Mouse (Mus musculus) brain, adult 10 weeks (tissue): ENCODE data around the gene Clec11a. TPM values are rescaled to one million over a fixed set of nuclear protein-coding genes. Genes with fewer than 3 reads are reported as not detected.

Experiments
- polyA plus RNA-seq: library from polyadenylated mRNA; stranded (reverse); fragments of 350-450 nt; fragmentation: Illumina TruSeq; extraction: RNeasy Lipid Tissue Mini Kit (QIAGEN cat#74804); gene quantifications from one replicate; pipeline ENCODE4 v1.2.3, GENCODE M21; 2015; ENCODE audit warnings: low read depth, low replicate concordance

The Clec11a gene
- polyA plus RNA-seq, result 3.5 TPM

GRCm38 (mm10) chr7:44306516-44307240 lies at the start of gene Clec11a:
Clec11a (minus strand) TSS chr7:44306902.

GRCm38 (mm10) chr7:44309475-44310284 lies 3.0 kb upstream of the Clec11a start, which contains the start of gene Shank1:
Shank1 (plus strand) TSS chr7:44310253.

GRCm38 (mm10) chr7:44261147-44261546 lies 45.6 kb downstream of the Clec11a start, which contains the start of gene Gm15517:
Gm15517 (plus strand) TSS chr7:44261447.

GRCm38 (mm10) chr7:44257278-44257677 lies 49.4 kb downstream of the Clec11a start, which contains the start of gene Acp4:
Acp4 (minus strand) TSS chr7:44257378.

Other genes starting within 250 kb of the Clec11a start
- not detected for gene Klk1b21, start 204.6 kb downstream of the Clec11a start, polyA plus RNA-seq
- not detected for gene Klk1b22, start 194.2 kb downstream of the Clec11a start, polyA plus RNA-seq
- gene Klk1b16, start 170.1 kb downstream of the Clec11a start, polyA plus RNA-seq, result not detected
- gene Klk1b24, start 118.7 kb downstream of the Clec11a start, polyA plus RNA-seq, result not detected
- not detected for gene Klk1b3, start 108.7 kb downstream of the Clec11a start, polyA plus RNA-seq
- gene Klk1b4, start 99.5 kb downstream of the Clec11a start, polyA plus RNA-seq, result not detected
- not detected for gene Klk1b5, start 91.0 kb downstream of the Clec11a start, polyA plus RNA-seq
- gene Klk1, start 81.5 kb downstream of the Clec11a start, polyA plus RNA-seq, result not detected
- not detected for gene Gm36864, start 70.7 kb downstream of the Clec11a start, polyA plus RNA-seq
- gene 1700028J19Rik, start 60.2 kb downstream of the Clec11a start, polyA plus RNA-seq, result 1.4 TPM
- gene 2410002F23Rik, start 60.2 kb downstream of the Clec11a start, polyA plus RNA-seq, result 69.9 TPM
- not detected for gene Acp4, start 49.5 kb downstream of the Clec11a start, polyA plus RNA-seq
- not detected for gene Gm15517, start 45.5 kb downstream of the Clec11a start, polyA plus RNA-seq
- gene Shank1, start 3.4 kb upstream of the Clec11a start, polyA plus RNA-seq, result 128 TPM
- 52.4 TPM for gene Syt3, start 77.2 kb upstream of the Clec11a start, polyA plus RNA-seq
- gene 1700008O03Rik, start 78.9 kb upstream of the Clec11a start, polyA plus RNA-seq, result 2.1 TPM
- gene Lrrc4b, start 122.1 kb upstream of the Clec11a start, polyA plus RNA-seq, result 115 TPM
- 4.1 TPM for gene Aspdh, start 158.5 kb upstream of the Clec11a start, polyA plus RNA-seq
- 128 TPM for gene Josd2, start 161.1 kb upstream of the Clec11a start, polyA plus RNA-seq
- 221 TPM for gene Emc10, start 189.6 kb upstream of the Clec11a start, polyA plus RNA-seq
- 11.4 TPM for gene Fam71e1, start 189.7 kb upstream of the Clec11a start, polyA plus RNA-seq
- 0.19 TPM for gene Mybpc2, start 217.8 kb upstream of the Clec11a start, polyA plus RNA-seq
- not detected for gene Spib, start 225.2 kb upstream of the Clec11a start, polyA plus RNA-seq
- gene Pold1, start 241.9 kb upstream of the Clec11a start, polyA plus RNA-seq, result 9.0 TPM
- 56.3 TPM for gene Nr1h2, start 247.0 kb upstream of the Clec11a start, polyA plus RNA-seq